ENCODE assay signal across 8 mouse cellular contexts in genomic region chr14:40791606-40792005, GRCm38 (mm10).
DNase-seq lines count a peak whose midpoint lies in the region; ATAC-seq and TF ChIP-seq lines count a peak whose summit lies in the region.

No protein-coding gene starts in this region.

- H3K27ac ChIP-seq in intestine, postnatal 0 days (ENCODE audit: low read depth, low read length) = no peak overlapping the region
- no peak overlapping the region for H3K27ac ChIP-seq in intestine, embryonic 16.5 days (ENCODE audit: low read length)
- H3K27ac ChIP-seq in midbrain, embryonic 10.5 days (replicated peaks) = no peak overlapping the region

- 42% methylated on average over 1 of the region's 1 CpGs for WGBS in intestine, postnatal 0 days
- WGBS in intestine, embryonic 16.5 days = 50% methylated on average over 1 of the region's 1 CpGs
- WGBS in midbrain, embryonic 10.5 days = 44% methylated on average over 1 of the region's 1 CpGs

- peak; percentile 48 for DNase-seq in NIH3T3 (ENCODE audit: low read depth)
- peak; percentile 76 for DNase-seq in embryo, embryonic 10.5 days (ENCODE audit: low spot score)
- DNase-seq in layer of hippocampus, adult 9-11 months = peak; percentile 47
- DNase-seq in midbrain, embryonic 10.5 days (ENCODE audit: low spot score) = peak; percentile 51
- no peak for DNase-seq in spleen, postnatal 36 days (ENCODE audit: low spot score in 2 of 2)

- no peak overlapping the region for H3K9ac ChIP-seq in intestine, postnatal 0 days (ENCODE audit: low read depth, low read length)
- no peak overlapping the region for H3K9ac ChIP-seq in intestine, embryonic 16.5 days (ENCODE audit: low read depth, low read length)

- H3K27me3 ChIP-seq in intestine, postnatal 0 days (replicated peaks; ENCODE audit: control insufficient read depth, insufficient read depth, low read length) = no peaks in the 10 kb centered on the region
- no peaks in the 10 kb centered on the region for H3K27me3 ChIP-seq in intestine, embryonic 16.5 days (replicated peaks; ENCODE audit: control insufficient read depth, insufficient read depth, low read length)
- no peaks in the 10 kb centered on the region for H3K27me3 ChIP-seq in midbrain, embryonic 10.5 days (ENCODE audit: low read depth, poor library complexity, severe bottlenecking)

- ATAC-seq in intestine, postnatal 0 days = no peak
- no peak for ATAC-seq in intestine, embryonic 16.5 days
- ATAC-seq in hematopoietic stem cell, adult 5-6 weeks (replicated peaks in 1 of 2; ENCODE audit: insufficient read depth in 1 of 2, low FRiP score in 2 of 2, low TSS enrichment in 1 of 2, low read depth in 1 of 2, poor library complexity in 2 of 2, severe bottlenecking in 2 of 2) = peak; percentile 62

- H3K9me3 ChIP-seq in intestine, postnatal 0 days (ENCODE audit: control insufficient read depth) = no peaks in the 10 kb centered on the region
- H3K9me3 ChIP-seq in intestine, embryonic 16.5 days (ENCODE audit: control insufficient read depth, low read length) = no peaks in the 10 kb centered on the region
- H3K9me3 ChIP-seq in midbrain, embryonic 10.5 days (replicated peaks) = no peaks in the 10 kb centered on the region

- H3K4me2 ChIP-seq in intestine, postnatal 0 days (replicated peaks; ENCODE audit: low read depth) = no peak overlapping the region
- H3K4me2 ChIP-seq in intestine, embryonic 16.5 days (ENCODE audit: low read depth, low read length) = no peak overlapping the region

- H3K4me1 ChIP-seq in intestine, postnatal 0 days (replicated peaks; ENCODE audit: control insufficient read depth, insufficient read depth, low read length) = no peaks in the 10 kb centered on the region
- no peaks in the 10 kb centered on the region for H3K4me1 ChIP-seq in intestine, embryonic 16.5 days (ENCODE audit: control insufficient read depth, insufficient read depth, low read length)
- no peaks in the 10 kb centered on the region for H3K4me1 ChIP-seq in midbrain, embryonic 10.5 days

- TF ChIP-seq CTCF in intestine, postnatal 0 days (IDR thresholded peaks at IDR 0.05; ENCODE audit: low read depth) = peak; percentile 76

- no peak overlapping the region for H3K4me3 ChIP-seq in intestine, postnatal 0 days (ENCODE audit: low read depth, low read length)
- H3K4me3 ChIP-seq in intestine, embryonic 16.5 days (ENCODE audit: low read length) = no peak overlapping the region
- no peak overlapping the region for H3K4me3 ChIP-seq in midbrain, embryonic 10.5 days

- H3K36me3 ChIP-seq in intestine, postnatal 0 days (ENCODE audit: control insufficient read depth, insufficient read depth) = no peaks in the 10 kb centered on the region
- H3K36me3 ChIP-seq in intestine, embryonic 16.5 days (ENCODE audit: control insufficient read depth, insufficient read depth, low read length) = no peaks in the 10 kb centered on the region
- H3K36me3 ChIP-seq in midbrain, embryonic 10.5 days = no peaks in the 10 kb centered on the region

Comparison
In these comparisons a context has a peak if more than half of its experiments do, and no peak if none do; other contexts are left out.
1. ATAC-seq: peak in hematopoietic stem cell, adult 5-6 weeks (2 of 2); none in intestine, postnatal 0 days (single experiment) and intestine, embryonic 16.5 days (single experiment).
2. DNase-seq: peak in NIH3T3 (single experiment), embryo, embryonic 10.5 days (single experiment), layer of hippocampus, adult 9-11 months (single experiment) and midbrain, embryonic 10.5 days (single experiment); none in spleen, postnatal 36 days (0 of 2).